Mouse (Mus musculus) liver, embryonic 15.5 days (tissue): ENCODE data around the gene Dnah6. TPM values are rescaled to one million over a fixed set of nuclear protein-coding genes. Genes with fewer than 3 reads are reported as not detected.

ENCODE experiments used
- polyA plus RNA-seq: library from polyadenylated mRNA; unstranded; fragments of >200 nt; fragmentation: Nextera tagmentation; extraction: Ambion mirVana; gene quantifications from 2 replicates; pipeline ENCODE4 v1.2.1, GENCODE M21; 2015

The Dnah6 gene
- polyA plus RNA-seq, 1 experiment from 2014 or later: 0.01 TPM

Other genes starting within 250 kb of the Dnah6 start
- 130 and 131 TPM in 2 replicates for gene Suclg1, start 26.7 kb upstream of the Dnah6 start, polyA plus RNA-seq
- gene 4931417E11Rik, start 248.0 kb upstream of the Dnah6 start, polyA plus RNA-seq: not detected in 2 replicates